Mouse (Mus musculus) spleen, adult 2 months (tissue): ENCODE measurements at regions not wholly inside any gene's neighbourhood (a gene's known extent, or its start where the extent isn't known, plus 50 kb on each side); places are given as distances from the start of the nearest gene placed in this dataset.

Experiments
- DNase-seq, 2 experiments: peaks; one replicate each; pipeline versions ENCODE4 v3.0.0 to v3.0.0-alpha.2; 2012 to 2021; ENCODE audit warnings: low spot score in 2 of 2, low read depth in 1 of 2
- H3K27ac ChIP-seq: fragments of 200-500 bp; 2 replicates; pipeline ENCODE4 v1.5.1; 2012; ENCODE audit warnings: low read length, inconsistent platforms; ENCODE audit not compliant: insufficient read depth
- H3K27me3 ChIP-seq: fragments of 200-500 bp; 2 replicates; pipeline ENCODE4 v1.6.1; 2012; ENCODE audit warnings: mild to moderate bottlenecking, moderate library complexity, low read length, inconsistent platforms; ENCODE audit not compliant: control insufficient read depth, insufficient read depth
- H3K36me3 ChIP-seq: fragments of 200-500 bp; 2 replicates; pipeline ENCODE4 v1.6.1; 2012; ENCODE audit warnings: mild to moderate bottlenecking, low read length, inconsistent platforms; ENCODE audit not compliant: control insufficient read depth, insufficient read depth
- H3K4me1 ChIP-seq: fragments of 200-500 bp; 2 replicates; pipeline ENCODE4 v1.6.1; 2011; ENCODE audit warnings: inconsistent platforms; ENCODE audit not compliant: control insufficient read depth, insufficient read depth, insufficient read length
- H3K4me3 ChIP-seq: fragments of 200-500 bp; 2 replicates; pipeline ENCODE4 v1.5.1; 2011; ENCODE audit warnings: mild to moderate bottlenecking, inconsistent platforms; ENCODE audit not compliant: insufficient read depth, insufficient read length; ENCODE audit errors: extremely low read depth
- CTCF ChIP-seq: fragments of 200-500 bp; IDR thresholded peaks from 2 replicates; pipeline ENCODE4 v1.5.1; 2011; ENCODE audit warnings: mild to moderate bottlenecking, inconsistent platforms; ENCODE audit not compliant: insufficient read depth, insufficient read length, insufficient replicate concordance; ENCODE audit errors: extremely low read depth
- POLR2A ChIP-seq: fragments of 200-500 bp; IDR thresholded peaks from 2 replicates; pipeline ENCODE4 v1.6.1; 2011; ENCODE audit warnings: low read depth, low read length, inconsistent platforms
- WGBS: fragments of 180-500 bp; shearing (Covaris S2); methylation state at CpG from one replicate; pipeline ENCODE4 v1.1.7; 2018; 5-methylcytosine and 5-hydroxymethylcytosine counted together

GRCm38 (mm10) chr16:75663871-75664270 lies 71.2 kb downstream of the Rbm11 start:
- Histone ChIP-seq H3K27ac (no peak overlapping the region), H3K4me3 (no peak overlapping the region), H3K36me3 (no peaks in the 10 kb centered on the region), H3K4me1 (no peaks in the 10 kb centered on the region), H3K27me3 (no peaks in the 10 kb centered on the region)
- TF ChIP-seq POLR2A (no peak), CTCF (no peak)
- WGBS = 80% methylated on average over 3 of the region's 3 CpGs
- no peak for DNase-seq

GRCm38 (mm10) chr16:75667589-75667988 lies 74.9 kb downstream of the Rbm11 start:
- no peak for DNase-seq
- Histone ChIP-seq H3K36me3 (no peaks in the 10 kb centered on the region), H3K27ac (no peak overlapping the region), H3K4me1 (no peaks in the 10 kb centered on the region), H3K4me3 (no peak overlapping the region), H3K27me3 (no peaks in the 10 kb centered on the region)
- 90% methylated on average over 2 of the region's 2 CpGs for WGBS
- TF ChIP-seq POLR2A (no peak), CTCF (no peak)

GRCm38 (mm10) chr16:75672112-75672511 lies 79.5 kb downstream of the Rbm11 start:
- DNase-seq = no peak
- H3K4me1 ChIP-seq = no peaks in the 10 kb centered on the region
- H3K27me3 ChIP-seq = no peaks in the 10 kb centered on the region
- H3K4me3 ChIP-seq = no peak overlapping the region
- TF ChIP-seq POLR2A (no peak), CTCF (no peak)
- H3K27ac ChIP-seq = no peak overlapping the region
- 47% methylated on average over 1 of the region's 1 CpGs for WGBS
- no peaks in the 10 kb centered on the region for H3K36me3 ChIP-seq

- Histone ChIP-seq H3K36me3 (no peaks in the 10 kb centered on the region), H3K4me3 (no peak overlapping the region), H3K4me1 (no peaks in the 10 kb centered on the region), H3K27ac (no peak overlapping the region), H3K27me3 (no peaks in the 10 kb centered on the region)
- TF ChIP-seq POLR2A = no peak
- TF ChIP-seq CTCF = no peak
- WGBS = 73% methylated on average over 2 of the region's 2 CpGs
- DNase-seq = peak; percentile 2 to 5
Observed at GRCm38 (mm10) chr16:75675871-75676270, 83.2 kb downstream of the Rbm11 start.

GRCm38 (mm10) chr16:75677180-75677579 lies 84.5 kb downstream of the Rbm11 start:
- 75% methylated on average over 1 of the region's 1 CpGs for WGBS
- TF ChIP-seq POLR2A (no peak), CTCF (no peak)
- H3K27ac ChIP-seq = no peak overlapping the region
- no peaks in the 10 kb centered on the region for H3K4me1 ChIP-seq
- no peak overlapping the region for H3K4me3 ChIP-seq
- H3K36me3 ChIP-seq = no peaks in the 10 kb centered on the region
- H3K27me3 ChIP-seq = no peaks in the 10 kb centered on the region
- no peak for DNase-seq
